Mouse (Mus musculus) C2C12 (cell line): Measurements from ENCODE around the gene Mturn. TPM values are rescaled to one million over a fixed set of nuclear protein-coding genes. Genes with fewer than 3 reads are reported as not detected.

Experiments used
- H3K27me3 ChIP-seq: one replicate; pipeline ENCODE4 v1.6.1; 2011; ENCODE audit not compliant: control insufficient read depth, insufficient read depth, insufficient read length
- H3K36me3 ChIP-seq: one replicate; pipeline ENCODE4 v1.6.1; 2011; ENCODE audit not compliant: control insufficient read depth, insufficient read depth
- H3K4me3 ChIP-seq: one replicate; pipeline ENCODE4 v1.5.1; 2011; ENCODE audit warnings: mild to moderate bottlenecking, control low read depth; ENCODE audit not compliant: poor library complexity, insufficient read depth, severe bottlenecking
- H3K79me2 ChIP-seq: one replicate; pipeline ENCODE4 v1.6.1; 2011; ENCODE audit not compliant: control insufficient read depth, insufficient read depth
- H3K79me3 ChIP-seq: one replicate; pipeline ENCODE4 v1.6.1; 2011; ENCODE audit warnings: low read depth, control low read depth
- H3ac ChIP-seq: one replicate; pipeline ENCODE3; 2011; ENCODE audit warnings: low read depth; ENCODE audit not compliant: control insufficient read depth, insufficient read length
- CEBPB ChIP-seq: IDR thresholded peaks from one replicate; pipeline ENCODE4 v1.6.1; 2011; ENCODE audit warnings: low read depth, mild to moderate bottlenecking, control low read depth, moderate library complexity
- CTCF ChIP-seq: IDR thresholded peaks from one replicate; pipeline ENCODE4 v1.5.1; 2011; ENCODE audit not compliant: control insufficient read depth, insufficient read depth, insufficient read length
- FOSL1 ChIP-seq: IDR thresholded peaks from one replicate; pipeline ENCODE4 v1.8.0; 2011; ENCODE audit warnings: mild to moderate bottlenecking, low read length; ENCODE audit not compliant: poor library complexity, insufficient read depth, severe bottlenecking
- MAX ChIP-seq: IDR thresholded peaks from one replicate; pipeline ENCODE4 v1.6.1; 2011; ENCODE audit warnings: mild to moderate bottlenecking, control low read depth
- MYOD1 ChIP-seq: IDR thresholded peaks from one replicate; pipeline ENCODE4 v1.6.1; 2011; ENCODE audit warnings: low read depth; ENCODE audit not compliant: control insufficient read depth, insufficient read length
- MYOG ChIP-seq: IDR thresholded peaks from one replicate; pipeline ENCODE4 v1.6.1; 2011; ENCODE audit not compliant: control insufficient read depth, insufficient read length; ENCODE audit errors: extremely low read depth
- USF1 ChIP-seq: IDR thresholded peaks from one replicate; pipeline ENCODE4 v1.6.1; 2011; ENCODE audit warnings: low read depth, mild to moderate bottlenecking, control low read depth, moderate library complexity
- polyA plus RNA-seq: library from polyadenylated mRNA; unstranded; fragments of >200 nt; fragmentation: generic; extraction: Trizol; gene quantifications from one replicate; pipeline ENCODE4 v1.2.1, GENCODE M21; 2012; ENCODE audit warnings: missing spikeins

Gene Mturn
- polyA plus RNA-seq, 1 experiment, result 1.3 TPM

GRCm38 (mm10) chr6:54720512-54721251 is 39.3 kb downstream of the Mturn start:
- Histone ChIP-seq H3K79me3 (no peaks in the 10 kb centered on the region), H3ac (no peak overlapping the region)
- TF ChIP-seq FOSL1 (no peak), MYOD1 (no peak), MAX (no peak), CEBPB (no peak), USF1 (no peak), CTCF (no peak), MYOG (no peak)

GRCm38 (mm10) chr6:54721252-54721635 is 39.8 kb downstream of the Mturn start:
- Histone ChIP-seq H3K27me3 (no peaks in the 10 kb centered on the region), H3K36me3 (no peaks in the 10 kb centered on the region), H3K4me3 (no peak overlapping the region), H3K79me3 (no peaks in the 10 kb centered on the region), H3ac (no peak overlapping the region), H3K79me2 (no peaks in the 10 kb centered on the region)
- TF ChIP-seq MYOG, result no peak
- TF ChIP-seq USF1, result no peak
- no peak for TF ChIP-seq CTCF
- no peak for TF ChIP-seq MYOD1
- no peak for TF ChIP-seq MAX
- no peak for TF ChIP-seq CEBPB
- TF ChIP-seq FOSL1, result no peak

More at GRCm38 (mm10) chr6:54720512-54721251, 39.3 kb downstream of the Mturn start:
- H3K79me2 ChIP-seq, result no peaks in the 10 kb centered on the region
- H3K36me3 ChIP-seq, result no peaks in the 10 kb centered on the region
- H3K27me3 ChIP-seq, result no peaks in the 10 kb centered on the region
- no peak overlapping the region for H3K4me3 ChIP-seq

- H3K36me3 ChIP-seq, result no peaks in the 10 kb centered on the region
- no peaks in the 10 kb centered on the region for H3K27me3 ChIP-seq
- no peaks in the 10 kb centered on the region for H3K79me3 ChIP-seq
- TF ChIP-seq CTCF, result no peak
- H3K4me3 ChIP-seq, result no peak overlapping the region
- no peaks in the 10 kb centered on the region for H3K79me2 ChIP-seq
- H3ac ChIP-seq, result no peak overlapping the region
Observed at GRCm38 (mm10) chr6:54726309-54726708, 44.9 kb downstream of the Mturn start.

- TF ChIP-seq CEBPB (no peak), MAX (no peak), MYOD1 (no peak), FOSL1 (no peak), USF1 (no peak)
- Histone ChIP-seq H3K79me3 (no peaks in the 10 kb centered on the region), H3K27me3 (no peaks in the 10 kb centered on the region), H3K36me3 (no peaks in the 10 kb centered on the region), H3K79me2 (no peaks in the 10 kb centered on the region), H3ac (no peak overlapping the region), H3K4me3 (no peak overlapping the region)
Observed at GRCm38 (mm10) chr6:54726796-54727195, 45.4 kb downstream of the Mturn start.

GRCm38 (mm10) chr6:54727416-54727815 is 46.0 kb downstream of the Mturn start:
- TF ChIP-seq MAX (no peak), CEBPB (no peak), MYOD1 (no peak), CTCF (no peak), FOSL1 (no peak), USF1 (no peak), MYOG (no peak)
- Histone ChIP-seq H3K79me3 (no peaks in the 10 kb centered on the region), H3K79me2 (no peaks in the 10 kb centered on the region), H3K27me3 (no peaks in the 10 kb centered on the region), H3K36me3 (no peaks in the 10 kb centered on the region), H3K4me3 (no peak overlapping the region), H3ac (no peak overlapping the region)

- H3ac ChIP-seq, result no peak overlapping the region
- no peaks in the 10 kb centered on the region for H3K79me2 ChIP-seq
- H3K79me3 ChIP-seq, result no peaks in the 10 kb centered on the region
- no peaks in the 10 kb centered on the region for H3K36me3 ChIP-seq
- H3K4me3 ChIP-seq, result no peak overlapping the region
- no peak for TF ChIP-seq MYOG
- no peak for TF ChIP-seq MYOD1
- TF ChIP-seq CEBPB, result no peak
- TF ChIP-seq FOSL1, result no peak
- TF ChIP-seq USF1, result no peak
- TF ChIP-seq CTCF, result no peak
- TF ChIP-seq MAX, result no peak
- no peaks in the 10 kb centered on the region for H3K27me3 ChIP-seq
Observed at GRCm38 (mm10) chr6:54729451-54730105, 48.2 kb downstream of the Mturn start.
